Mouse (Mus musculus): ENCODE measurements around the gene Elof1.

The Elof1 gene

GRCm38 (mm10) chr9:22135644-22136390 lies 18.8 kb upstream of the Elof1 start, which contains the start of gene Acp5:
TSS of gene Acp5 (minus strand) at chr9:22135711.
- no peak for DNase-seq

GRCm38 (mm10) chr9:22134988-22135643 lies 18.1 kb upstream of the Elof1 start:
- DNase-seq: no peak

- no peak for DNase-seq
Observed at GRCm38 (mm10) chr9:22134246-22134890, 17.4 kb upstream of the Elof1 start.

- DNase-seq: no peak
Observed at GRCm38 (mm10) chr9:22132220-22132619, 15.2 kb upstream of the Elof1 start.

- DNase-seq: peak; percentile 77
Observed at GRCm38 (mm10) chr9:22131226-22131981, 14.4 kb upstream of the Elof1 start.

- no peak for DNase-seq
Observed at GRCm38 (mm10) chr9:22125246-22126027, 8.5 kb upstream of the Elof1 start.

GRCm38 (mm10) chr9:22124169-22124568 lies 7.2 kb upstream of the Elof1 start:
- DNase-seq: no peak

- no peak for DNase-seq
Observed at GRCm38 (mm10) chr9:22123069-22123609, 6.2 kb upstream of the Elof1 start.

GRCm38 (mm10) chr9:22122005-22122404 lies 5.0 kb upstream of the Elof1 start:
- no peak for DNase-seq

- no peak for DNase-seq
Observed at GRCm38 (mm10) chr9:22121545-22121944, 4.6 kb upstream of the Elof1 start.

GRCm38 (mm10) chr9:22119543-22119942 lies 2.6 kb upstream of the Elof1 start:
- DNase-seq: no peak

GRCm38 (mm10) chr9:22117754-22118456 lies 933 bp upstream of the Elof1 start:
- peak; percentile 72 for DNase-seq

GRCm38 (mm10) chr9:22116086-22116485 lies 886 bp downstream of the Elof1 start:
- no peak for DNase-seq

GRCm38 (mm10) chr9:22115635-22116034 lies 1.3 kb downstream of the Elof1 start:
- no peak for DNase-seq

GRCm38 (mm10) chr9:22108194-22108593 lies 8.8 kb downstream of the Elof1 start:
- DNase-seq: no peak

- DNase-seq: no peak
Observed at GRCm38 (mm10) chr9:22099922-22100321, 17.1 kb downstream of the Elof1 start.

- DNase-seq: no peak
Observed at GRCm38 (mm10) chr9:22098993-22099696, 17.8 kb downstream of the Elof1 start, which contains the start of gene Cnn1. TSS of gene Cnn1 (plus strand) at chr9:22099216.

GRCm38 (mm10) chr9:22095854-22096307 lies 21.1 kb downstream of the Elof1 start:
- DNase-seq: peak; percentile 83

GRCm38 (mm10) chr9:22092746-22093145 lies 24.2 kb downstream of the Elof1 start:
- no peak for DNase-seq

- DNase-seq: no peak
Observed at GRCm38 (mm10) chr9:22089986-22090385, 27.0 kb downstream of the Elof1 start.
